Mouse (Mus musculus): ENCODE data around the gene Sh3bgrl3. TPM values are rescaled to one million over a fixed set of nuclear protein-coding genes. Genes with fewer than 3 reads are reported as not detected.
A peak's percentile ranks its signal among the peaks of the same experiment; 100 is the strongest.

Gene Sh3bgrl3
- 49.7 and 67.6 TPM in 2 replicates for total RNA-seq (2014; rRNA removed; ENCODE audit: low replicate concordance)
- 140 and 150 TPM in 2 replicates for polyA plus RNA-seq (2015; fragmentation: Nextera tagmentation; extraction: Ambion mirVana)

GRCm38 (mm10) chr4:134128221-134128982 is at the start of gene Sh3bgrl3:
TSS of gene Sh3bgrl3 (minus strand) at chr4:134128789.
- H3K4me2 ChIP-seq (ENCODE audit: low read depth, low read length) = peak within 1 kb of the TSS; percentile 95
- H3K4me1 ChIP-seq (ENCODE audit: control insufficient read depth, insufficient read depth) = peaks cover 16% of the 10 kb centered on the region
- H3K27ac ChIP-seq (ENCODE audit: low read depth) = peak within 1 kb of the TSS; percentile 84
- H3K4me3 ChIP-seq (ENCODE audit: low read depth, low read length) = peak within 1 kb of the TSS; percentile 92
- under 1% methylated on average over 50 of the region's 50 CpGs for WGBS
- ATAC-seq (ENCODE audit: insufficient read depth, low read depth) (peak; percentile 93), DNase-seq (ENCODE audit: low spot score) (peak; percentile 89)
- no peaks in the 10 kb centered on the region for H3K9me3 ChIP-seq (replicated peaks; ENCODE audit: control insufficient read depth, low read length)
- TF ChIP-seq CTCF (IDR thresholded peaks at IDR 0.05; ENCODE audit: low read depth) = no peak
- no peak; the same call in 1 of the 2 replicates for TF ChIP-seq EP300 (IDR thresholded peaks at IDR 0.05; ENCODE audit: low read depth)
- peaks cover 17% of the 10 kb centered on the region for H3K36me3 ChIP-seq (replicated peaks; ENCODE audit: control insufficient read depth, insufficient read depth, low read length)
- H3K27me3 ChIP-seq (ENCODE audit: control insufficient read depth, insufficient read depth, low read length) = no peaks in the 10 kb centered on the region
- peak within 1 kb of the TSS; percentile 88 for H3K9ac ChIP-seq (replicated peaks; ENCODE audit: low read depth, low read length)

- Histone ChIP-seq H3K4me3 (ENCODE audit: low read depth, low read length) (no peak overlapping the region), H3K9me3 (replicated peaks; ENCODE audit: control insufficient read depth, low read length) (no peaks in the 10 kb centered on the region), H3K27ac (ENCODE audit: low read depth) (0 out of 2 replicates have a peak overlapping the region, but pooled peaks have one; percentile 20), H3K36me3 (replicated peaks; ENCODE audit: control insufficient read depth, insufficient read depth, low read length) (0 out of 2 replicates have a peak, but pooled peaks cover 4% of the 10 kb centered on the region), H3K4me1 (ENCODE audit: control insufficient read depth, insufficient read depth) (peaks cover 6% of the 10 kb centered on the region; the same call in 1 of the 2 replicates), H3K27me3 (ENCODE audit: control insufficient read depth, insufficient read depth, low read length) (no peaks in the 10 kb centered on the region), H3K9ac (replicated peaks; ENCODE audit: low read depth, low read length) (no peak overlapping the region), H3K4me2 (ENCODE audit: low read depth, low read length) (no peak overlapping the region)
- peak; percentile 76 for DNase-seq (ENCODE audit: low spot score)
- 39% methylated on average over 3 of the region's 3 CpGs for WGBS
- ATAC-seq (ENCODE audit: insufficient read depth, low read depth) = 0 out of 2 replicates have a peak, but pooled peaks have one; percentile 51
- TF ChIP-seq EP300 (IDR thresholded peaks at IDR 0.05; ENCODE audit: low read depth) (no peak), CTCF (IDR thresholded peaks at IDR 0.05; ENCODE audit: low read depth) (no peak)
Measured at GRCm38 (mm10) chr4:134172391-134172790, 43.8 kb upstream of the Sh3bgrl3 start.

GRCm38 (mm10) chr4:134166906-134167305 is 38.3 kb upstream of the Sh3bgrl3 start:
- Histone ChIP-seq H3K9ac (replicated peaks; ENCODE audit: low read depth, low read length) (no peak overlapping the region), H3K4me1 (ENCODE audit: control insufficient read depth, insufficient read depth) (peaks cover 12% of the 10 kb centered on the region), H3K4me2 (ENCODE audit: low read depth, low read length) (no peak overlapping the region), H3K4me3 (ENCODE audit: low read depth, low read length) (no peak overlapping the region), H3K27me3 (ENCODE audit: control insufficient read depth, insufficient read depth, low read length) (no peaks in the 10 kb centered on the region), H3K9me3 (replicated peaks; ENCODE audit: control insufficient read depth, low read length) (no peaks in the 10 kb centered on the region), H3K36me3 (replicated peaks; ENCODE audit: control insufficient read depth, insufficient read depth, low read length) (no peaks in the 10 kb centered on the region), H3K27ac (ENCODE audit: low read depth) (no peak overlapping the region)
- ATAC-seq (ENCODE audit: insufficient read depth, low read depth) (no peak), DNase-seq (ENCODE audit: low spot score) (no peak)
- WGBS = 88% methylated on average over 3 of the region's 3 CpGs
- no peak for TF ChIP-seq EP300 (IDR thresholded peaks at IDR 0.05; ENCODE audit: low read depth)
- peak; percentile 21 for TF ChIP-seq CTCF (IDR thresholded peaks at IDR 0.05; ENCODE audit: low read depth)

GRCm38 (mm10) chr4:134165548-134166465 is 37.2 kb upstream of the Sh3bgrl3 start:
- no peak for ATAC-seq (ENCODE audit: insufficient read depth, low read depth)
- Histone ChIP-seq H3K4me2 (ENCODE audit: low read depth, low read length) (no peak overlapping the region), H3K36me3 (replicated peaks; ENCODE audit: control insufficient read depth, insufficient read depth, low read length) (no peaks in the 10 kb centered on the region), H3K9ac (replicated peaks; ENCODE audit: low read depth, low read length) (no peak overlapping the region), H3K4me3 (ENCODE audit: low read depth, low read length) (no peak overlapping the region), H3K27me3 (ENCODE audit: control insufficient read depth, insufficient read depth, low read length) (no peaks in the 10 kb centered on the region), H3K4me1 (ENCODE audit: control insufficient read depth, insufficient read depth) (peaks cover 12% of the 10 kb centered on the region), H3K27ac (ENCODE audit: low read depth) (peak overlapping the region; percentile 32; the same call in 1 of the 2 replicates), H3K9me3 (replicated peaks; ENCODE audit: control insufficient read depth, low read length) (no peaks in the 10 kb centered on the region)
- no peak for DNase-seq (ENCODE audit: low spot score)
- TF ChIP-seq EP300 (IDR thresholded peaks at IDR 0.05; ENCODE audit: low read depth) (no peak), CTCF (IDR thresholded peaks at IDR 0.05; ENCODE audit: low read depth) (no peak)
- whole genome bisulfite sequencing = 71% methylated on average over 3 of the region's 3 CpGs

GRCm38 (mm10) chr4:134165024-134165423 is 36.4 kb upstream of the Sh3bgrl3 start:
- no peak for TF ChIP-seq CTCF (IDR thresholded peaks at IDR 0.05; ENCODE audit: low read depth)
- TF ChIP-seq EP300 (IDR thresholded peaks at IDR 0.05; ENCODE audit: low read depth) = no peak
- DNase-seq (ENCODE audit: low spot score) = no peak
- H3K4me2 ChIP-seq (ENCODE audit: low read depth, low read length) = no peak overlapping the region
- no peaks in the 10 kb centered on the region for H3K9me3 ChIP-seq (replicated peaks; ENCODE audit: control insufficient read depth, low read length)
- peaks cover 12% of the 10 kb centered on the region for H3K4me1 ChIP-seq (ENCODE audit: control insufficient read depth, insufficient read depth)
- no peak overlapping the region for H3K9ac ChIP-seq (replicated peaks; ENCODE audit: low read depth, low read length)
- no peak overlapping the region for H3K4me3 ChIP-seq (ENCODE audit: low read depth, low read length)
- H3K36me3 ChIP-seq (replicated peaks; ENCODE audit: control insufficient read depth, insufficient read depth, low read length) = no peaks in the 10 kb centered on the region
- no peaks in the 10 kb centered on the region for H3K27me3 ChIP-seq (ENCODE audit: control insufficient read depth, insufficient read depth, low read length)
- H3K27ac ChIP-seq (ENCODE audit: low read depth) = peak overlapping the region; percentile 53
- ATAC-seq (ENCODE audit: insufficient read depth, low read depth) = peak; percentile 30; the same call in 1 of the 2 replicates
- WGBS = 17% methylated on average over 6 of the region's 6 CpGs
